Mouse (Mus musculus) embryonic facial prominence, embryonic 11.5 days (tissue): ENCODE results near the gene Smg6. TPM values are rescaled to one million over a fixed set of nuclear protein-coding genes. Genes with fewer than 3 reads are reported as not detected.

ENCODE experiments used
- ATAC-seq: fragments of 200-750 bp; cut with Nextera tagmentation; replicated peaks from 2 replicates; pipeline ENCODE4 v1.8.0; 2017; ENCODE audit warnings: low read depth; ENCODE audit not compliant: insufficient number of reproducible peaks, low FRiP score, low TSS enrichment
- DNase-seq: peaks from one replicate; pipeline ENCODE4 v3.0.0-alpha.2; 2015; ENCODE audit warnings: low spot score
- H3K27ac ChIP-seq: fragments of 300-500 bp; sonication (generic); replicated peaks from 2 replicates; pipeline ENCODE4 v1.5.1; 2014; ENCODE audit warnings: mild to moderate bottlenecking, low read depth, low read length, control low read depth
- H3K27me3 ChIP-seq: fragments of 300-500 bp; sonication (generic); 2 replicates; pipeline ENCODE4 v1.6.1; 2014; ENCODE audit warnings: mild to moderate bottlenecking, low read length, moderate library complexity, mixed read lengths; ENCODE audit not compliant: control insufficient read depth, insufficient read depth
- H3K36me3 ChIP-seq: fragments of 300-500 bp; sonication (generic); replicated peaks from 2 replicates; pipeline ENCODE4 v1.6.1; 2014; ENCODE audit warnings: low read depth, mild to moderate bottlenecking, low read length, moderate library complexity, mixed read lengths; ENCODE audit not compliant: control insufficient read depth, insufficient read depth
- H3K4me1 ChIP-seq: fragments of 300-500 bp; sonication (generic); 2 replicates; pipeline ENCODE4 v1.6.1; 2014; ENCODE audit warnings: low read length, mixed read lengths; ENCODE audit not compliant: control insufficient read depth, insufficient read depth
- H3K4me2 ChIP-seq: fragments of 300-500 bp; sonication (generic); 2 replicates; pipeline ENCODE4 v1.6.1; 2014; ENCODE audit warnings: low read depth, mild to moderate bottlenecking, control low read depth, low read length, moderate library complexity
- H3K4me3 ChIP-seq: fragments of 300-500 bp; sonication (generic); 2 replicates; pipeline ENCODE4 v1.5.1; 2014; ENCODE audit warnings: low read depth, low read length, control low read depth
- H3K9ac ChIP-seq: fragments of 300-500 bp; sonication (generic); replicated peaks from 2 replicates; pipeline ENCODE4 v1.6.1; 2014; ENCODE audit warnings: mild to moderate bottlenecking, control low read depth, low read length
- H3K9me3 ChIP-seq: fragments of 300-500 bp; sonication (generic); replicated peaks from 2 replicates; pipeline ENCODE4 v1.6.1; 2016; ENCODE audit warnings: mild to moderate bottlenecking, low read length, inconsistent platforms, mixed read lengths; ENCODE audit not compliant: control insufficient read depth
- WGBS: fragments of 180-500 bp; shearing (Covaris S2); extraction: QIAGEN DNeasy Blood & Tissue Kit; methylation state at CpG from one replicate; pipeline ENCODE4 v1.1.7; 2014; 5-methylcytosine and 5-hydroxymethylcytosine counted together
- polyA plus RNA-seq: library from polyadenylated mRNA; unstranded; fragments of >200 nt; fragmentation: Nextera tagmentation; extraction: Ambion mirVana; gene quantifications from 2 replicates; pipeline ENCODE4 v1.2.1, GENCODE M21; 2014

Gene Smg6
- polyA plus RNA-seq, 1 experiment from 2014 or later: 16.8 TPM

DNA sequence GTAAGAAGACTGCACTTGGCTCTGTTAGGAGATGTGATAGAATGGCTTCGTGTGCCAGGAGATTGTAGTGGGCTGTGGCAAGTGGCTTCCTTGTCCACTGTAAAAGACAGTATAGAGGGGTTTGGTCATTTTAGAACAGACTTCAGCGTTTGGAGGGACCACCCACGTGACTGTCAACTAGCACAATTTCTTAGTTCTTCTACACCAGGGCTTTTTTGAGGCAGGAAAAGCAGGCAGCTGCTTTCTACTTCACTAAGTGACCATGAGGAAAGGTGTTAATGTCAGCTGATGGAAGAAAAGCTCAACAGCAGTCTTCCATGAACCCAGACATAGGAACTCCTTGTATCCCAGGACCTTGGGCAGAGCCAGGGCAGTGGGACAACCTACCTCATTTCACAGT is 121.0 kb downstream of the Smg6 start:
- no peak overlapping the region for H3K9ac ChIP-seq
- no peaks in the 10 kb centered on the region for H3K9me3 ChIP-seq
- no peak overlapping the region for H3K27ac ChIP-seq
- DNase-seq (no peak), ATAC-seq (no peak; the same call in 1 of the 2 replicates)
- H3K27me3 ChIP-seq: no peaks in the 10 kb centered on the region
- WGBS: 79% methylated on average over 3 of the region's 3 CpGs
- no peak overlapping the region for H3K4me2 ChIP-seq
- H3K4me1 ChIP-seq: peaks cover 3% of the 10 kb centered on the region
- H3K36me3 ChIP-seq: no peaks in the 10 kb centered on the region
- no peak overlapping the region for H3K4me3 ChIP-seq

DNA sequence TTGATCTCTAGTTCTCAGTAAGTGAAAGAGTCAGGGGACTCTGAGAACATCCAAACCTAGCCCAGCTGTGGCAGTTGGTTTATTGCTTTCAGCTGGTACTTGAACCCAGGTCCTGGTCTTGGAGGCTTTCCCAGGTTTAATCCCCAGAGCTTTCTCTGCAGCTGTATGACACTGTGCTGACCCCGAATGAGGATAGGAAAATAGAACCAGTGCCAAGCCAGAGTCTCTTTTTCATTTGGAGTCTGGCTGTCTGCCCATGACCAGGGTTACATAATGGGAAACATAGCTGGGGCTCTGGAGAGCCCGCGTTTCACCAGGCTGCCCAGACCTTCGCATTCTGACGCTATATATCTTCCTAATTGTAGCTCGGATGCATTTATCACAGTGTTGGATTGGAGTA is 121.4 kb downstream of the Smg6 start:
- Histone ChIP-seq H3K27ac (no peak overlapping the region), H3K27me3 (no peaks in the 10 kb centered on the region), H3K4me3 (no peak overlapping the region), H3K4me1 (peaks cover 4% of the 10 kb centered on the region), H3K9me3 (no peaks in the 10 kb centered on the region), H3K36me3 (no peaks in the 10 kb centered on the region), H3K4me2 (no peak overlapping the region), H3K9ac (no peak overlapping the region)
- ATAC-seq (peak; percentile 69; the same call in 1 of the 2 replicates), DNase-seq (peak; percentile 75)
- WGBS: 52% methylated on average over 6 of the region's 6 CpGs

DNA sequence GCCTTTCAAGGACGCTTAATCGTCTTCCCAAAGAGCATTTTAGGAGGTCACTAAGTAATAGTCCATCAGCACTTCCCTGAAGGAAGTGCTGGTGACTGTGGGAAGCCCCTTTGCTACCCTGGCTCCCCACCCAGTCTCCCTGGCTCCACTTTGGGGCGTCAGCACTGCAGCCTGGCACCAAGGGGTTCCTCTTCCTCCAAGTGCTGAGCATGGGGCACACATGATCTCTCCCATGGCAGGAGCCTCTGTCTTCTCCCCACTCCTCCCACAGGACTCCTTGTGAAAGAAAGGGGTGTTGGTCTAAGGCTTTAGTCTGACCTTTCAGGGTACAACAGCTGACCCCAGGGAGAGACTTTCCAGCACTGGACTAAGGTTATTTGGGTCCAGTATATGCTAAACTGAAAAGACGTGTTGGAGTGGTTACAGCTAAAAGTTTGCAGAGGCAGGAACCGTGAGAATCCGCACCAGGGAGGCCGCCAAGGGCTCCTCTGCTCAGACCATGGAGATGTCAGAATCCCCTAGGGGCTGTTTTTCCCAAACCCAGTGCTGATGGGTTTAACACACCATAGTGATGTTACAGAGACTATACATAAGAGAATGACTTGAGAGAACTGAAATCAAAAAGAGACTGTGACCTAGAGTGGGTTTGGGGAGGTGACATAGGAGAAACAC is 122.2 kb downstream of the Smg6 start:
- Histone ChIP-seq H3K4me1 (peaks cover 7% of the 10 kb centered on the region), H3K9me3 (no peaks in the 10 kb centered on the region), H3K4me3 (no peak overlapping the region), H3K9ac (no peak overlapping the region), H3K4me2 (no peak overlapping the region), H3K27ac (0 out of 2 replicates have a peak overlapping the region, but pooled peaks have one; percentile 42), H3K27me3 (no peaks in the 10 kb centered on the region), H3K36me3 (no peaks in the 10 kb centered on the region)
- no peak for DNase-seq
- 80% methylated on average over 7 of the region's 7 CpGs for WGBS
- no peak for ATAC-seq

DNA sequence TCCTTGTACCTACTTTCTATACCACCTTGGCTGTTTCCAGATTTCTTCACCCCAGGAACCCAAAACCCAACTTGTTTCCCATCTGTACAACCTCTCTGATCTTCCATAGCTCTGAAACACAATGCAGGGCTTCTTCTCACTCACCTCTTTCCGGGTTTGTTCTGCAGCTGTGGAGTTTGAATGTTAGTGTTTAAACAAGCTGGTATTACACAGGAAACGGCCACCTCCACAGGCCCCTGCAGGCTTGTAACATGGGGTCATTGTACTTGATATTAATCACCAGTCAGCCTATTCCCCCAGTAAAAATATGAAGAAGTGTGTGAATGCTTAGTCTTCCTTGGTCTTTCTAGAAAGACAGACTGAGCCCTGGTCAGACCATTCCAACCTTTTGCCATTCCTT is 123.5 kb downstream of the Smg6 start:
- no peak for ATAC-seq
- Histone ChIP-seq H3K27ac (no peak overlapping the region), H3K36me3 (no peaks in the 10 kb centered on the region; the same call in 1 of the 2 replicates), H3K27me3 (no peaks in the 10 kb centered on the region), H3K4me1 (peaks cover 7% of the 10 kb centered on the region), H3K9ac (no peak overlapping the region), H3K9me3 (no peaks in the 10 kb centered on the region), H3K4me2 (no peak overlapping the region), H3K4me3 (no peak overlapping the region)
- WGBS: 32% methylated on average over 2 of the region's 2 CpGs
- DNase-seq: no peak

DNA sequence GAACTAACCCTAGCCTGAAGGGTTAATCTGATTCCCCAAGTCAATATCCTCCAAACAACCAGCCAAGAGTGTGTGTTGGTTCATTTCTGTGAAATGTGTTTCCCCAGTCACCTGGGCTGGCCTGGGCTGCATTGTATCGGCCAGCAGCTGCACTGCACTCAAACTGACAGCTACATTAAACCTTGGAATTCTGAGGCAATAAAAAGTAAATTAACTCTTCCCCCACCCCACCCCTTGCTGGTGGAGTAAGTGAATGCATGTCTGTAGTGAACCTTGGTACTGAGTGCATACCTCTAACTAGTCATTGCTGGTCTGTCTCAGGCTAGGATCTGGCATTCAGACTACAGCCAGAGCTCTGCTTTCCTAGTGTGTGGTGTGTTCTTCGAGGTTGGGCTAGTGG is 124.2 kb downstream of the Smg6 start:
- Histone ChIP-seq H3K4me2 (no peak overlapping the region), H3K27ac (no peak overlapping the region), H3K4me1 (peaks cover 12% of the 10 kb centered on the region), H3K27me3 (no peaks in the 10 kb centered on the region), H3K36me3 (no peaks in the 10 kb centered on the region; the same call in 1 of the 2 replicates), H3K9me3 (no peaks in the 10 kb centered on the region), H3K9ac (no peak overlapping the region), H3K4me3 (no peak overlapping the region)
- 59% methylated on average over 2 of the region's 2 CpGs for WGBS
- DNase-seq (peak; percentile 16), ATAC-seq (no peak)

DNA sequence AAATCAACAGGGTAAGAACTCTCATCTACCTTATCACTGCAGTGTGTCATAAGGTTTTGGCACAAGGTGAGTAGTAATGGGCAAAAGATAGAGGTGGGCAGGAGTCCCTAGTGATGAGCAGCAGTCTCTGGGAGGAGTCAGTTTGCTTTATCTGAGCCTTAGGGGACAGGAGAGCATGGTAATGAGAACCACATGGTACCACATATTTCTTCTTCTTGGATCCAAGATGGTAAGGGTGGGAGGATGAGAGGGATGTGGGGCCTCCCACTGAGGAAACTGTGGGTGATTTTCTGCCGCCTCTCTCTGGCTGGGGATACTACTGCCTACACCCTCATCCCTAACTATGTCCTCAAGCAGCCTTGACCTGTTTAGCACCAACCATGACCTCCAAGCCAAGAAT is 125.6 kb downstream of the Smg6 start:
- H3K4me1 ChIP-seq: peaks cover 12% of the 10 kb centered on the region

DNA sequence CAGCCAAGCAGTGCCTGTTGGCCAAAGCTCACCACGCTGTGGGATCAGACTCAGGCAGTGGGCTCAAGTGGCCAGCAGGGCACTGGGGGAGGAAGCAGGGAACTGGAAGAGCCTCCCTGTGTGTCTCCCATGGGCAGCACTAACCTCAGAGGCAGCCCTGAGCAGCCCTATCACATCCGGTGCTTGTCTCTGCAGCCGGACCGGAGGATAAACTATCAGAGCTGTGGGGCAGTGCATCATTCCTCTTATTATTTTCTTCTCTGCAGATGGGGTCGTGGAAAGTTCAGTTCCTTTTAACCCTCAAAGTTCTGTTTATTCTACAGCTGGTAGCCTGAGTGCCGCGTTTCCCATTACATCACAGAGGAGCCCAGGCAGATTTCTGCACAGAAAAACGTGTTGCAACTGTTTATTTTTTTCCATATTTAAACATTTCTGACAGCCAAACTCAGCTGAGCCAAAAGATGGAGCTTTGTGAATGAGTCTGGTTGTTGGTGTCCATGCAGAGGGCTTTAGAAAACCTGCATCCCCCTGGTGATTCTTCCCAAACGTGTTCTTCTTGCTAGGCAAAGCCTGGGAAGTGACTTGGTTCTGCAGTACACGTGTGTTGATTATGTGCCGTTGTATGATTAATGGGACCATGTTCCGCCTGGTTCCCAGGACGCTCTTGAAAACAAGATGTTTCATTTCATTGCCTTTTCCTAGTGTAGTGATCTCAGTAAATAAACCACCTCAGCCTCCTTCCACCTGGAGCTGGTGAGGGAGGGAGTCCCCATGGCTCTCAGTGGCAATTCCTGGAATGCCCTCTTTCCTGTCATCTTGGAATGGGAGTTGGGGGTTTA is 126.3 kb downstream of the Smg6 start:
- Histone ChIP-seq H3K27me3 (no peaks in the 10 kb centered on the region), H3K27ac (peak overlapping the region; percentile 64), H3K4me3 (no peak overlapping the region), H3K36me3 (no peaks in the 10 kb centered on the region; the same call in 1 of the 2 replicates), H3K4me2 (peak overlapping the region; percentile 2; the same call in 1 of the 2 replicates), H3K9me3 (no peaks in the 10 kb centered on the region), H3K4me1 (peaks cover 12% of the 10 kb centered on the region), H3K9ac (no peak overlapping the region; the same call in 1 of the 2 replicates)
- DNase-seq: peak; percentile 71
- 35% methylated on average over 13 of the region's 13 CpGs for WGBS
- peak; percentile 71; the same call in 1 of the 2 replicates for ATAC-seq

More for the DNA sequence above, 125.6 kb downstream of the Smg6 start:
- no peaks in the 10 kb centered on the region for H3K27me3 ChIP-seq
- 28% methylated on average over 1 of the region's 1 CpGs for WGBS
- H3K27ac ChIP-seq: peak overlapping the region; percentile 22
- no peaks in the 10 kb centered on the region; the same call in 1 of the 2 replicates for H3K36me3 ChIP-seq
- ATAC-seq (no peak), DNase-seq (peak; percentile 45)
- no peak overlapping the region for H3K9ac ChIP-seq
- H3K4me3 ChIP-seq: no peak overlapping the region
- H3K4me2 ChIP-seq: peak overlapping the region; percentile 2; the same call in 1 of the 2 replicates
- no peaks in the 10 kb centered on the region for H3K9me3 ChIP-seq

DNA sequence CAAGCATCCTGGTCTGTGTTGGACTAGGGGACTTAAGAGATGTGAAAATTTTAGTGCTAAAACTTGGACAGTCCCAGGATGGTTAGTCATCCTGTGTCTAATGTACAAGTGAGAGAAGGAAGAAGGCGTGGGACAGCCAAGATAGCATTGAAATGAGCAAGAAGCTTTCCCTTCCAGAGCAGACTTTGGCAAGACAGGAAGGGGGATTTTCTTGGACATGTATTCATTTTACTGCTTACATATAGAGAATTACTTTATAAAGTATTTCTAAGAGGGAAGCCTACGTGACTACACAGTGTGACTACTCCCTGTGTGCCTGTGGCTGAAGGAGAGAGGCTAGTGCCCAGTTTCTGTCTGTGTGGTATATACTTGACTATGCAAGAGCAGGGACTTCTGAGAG is 127.4 kb downstream of the Smg6 start:
- no peak overlapping the region for H3K9ac ChIP-seq
- no peak overlapping the region for H3K27ac ChIP-seq
- ATAC-seq (no peak), DNase-seq (no peak)
- no peaks in the 10 kb centered on the region for H3K27me3 ChIP-seq
- 87% methylated on average over 2 of the region's 2 CpGs for WGBS
- no peaks in the 10 kb centered on the region for H3K9me3 ChIP-seq
- H3K4me2 ChIP-seq: no peak overlapping the region
- peaks cover 12% of the 10 kb centered on the region for H3K4me1 ChIP-seq
- no peak overlapping the region for H3K4me3 ChIP-seq
- no peaks in the 10 kb centered on the region; the same call in 1 of the 2 replicates for H3K36me3 ChIP-seq
